Mouse (Mus musculus): Measurements from ENCODE around the gene Sh2d1b2. TPM values are rescaled to one million over a fixed set of nuclear protein-coding genes. Genes with fewer than 3 reads are reported as not detected.

Gene Sh2d1b2
- total RNA-seq, 1 experiment, result not detected

DNA sequence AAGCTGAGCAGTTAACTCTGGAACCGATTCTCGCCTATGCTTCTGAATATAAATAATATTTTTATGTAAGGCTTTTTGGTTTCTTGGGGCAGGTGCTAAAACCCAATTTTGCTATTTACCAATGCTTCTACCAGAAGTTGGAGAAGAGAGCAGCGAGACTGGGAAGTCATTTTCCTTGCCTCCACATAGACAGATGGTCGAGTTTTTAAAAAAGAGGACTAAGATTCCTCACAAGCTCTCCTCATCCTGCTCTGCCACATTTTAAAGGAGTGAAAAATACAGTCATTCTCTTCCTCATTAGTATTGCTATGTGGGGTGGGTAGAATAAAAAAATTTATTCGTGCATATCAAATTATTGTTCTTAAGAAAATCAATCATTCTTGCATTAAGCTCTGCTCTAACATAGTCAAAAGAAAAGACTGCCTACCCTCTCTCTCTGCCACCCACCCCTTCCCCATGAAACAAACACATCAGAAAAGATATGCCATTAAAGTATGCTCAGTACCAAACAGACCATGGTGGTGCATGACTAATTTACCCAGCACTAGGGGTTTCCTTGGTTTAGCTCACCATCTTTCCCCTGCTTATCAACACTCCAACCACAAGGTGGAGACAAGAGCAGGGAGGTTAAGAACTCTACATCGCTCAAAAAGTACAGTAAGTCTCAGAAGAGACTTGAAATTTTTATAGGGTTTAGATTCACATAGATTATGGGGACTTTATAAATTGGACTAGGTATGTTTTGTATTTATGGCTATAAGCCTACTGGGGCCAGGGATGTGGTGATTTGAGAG lies 14.3 kb upstream of the Sh2d1b2 start:
- no peak overlapping the region for H3K4me3 ChIP-seq (ENCODE audit: insufficient read depth in 1 of 2, low read depth in 1 of 2, low read length in 2 of 2, poor library complexity in 1 of 2, severe bottlenecking in 1 of 2)
- DNase-seq (ENCODE audit: low read depth, low spot score), result peak; percentile 47
- H3K9ac ChIP-seq (ENCODE audit: insufficient read depth, low read depth, low read length, poor library complexity, severe bottlenecking), result no peak overlapping the region
- H3K27ac ChIP-seq (ENCODE audit: insufficient read depth, low read depth, low read length, poor library complexity, severe bottlenecking), result no peak overlapping the region
- in situ Hi-C loops (cut with MboI; ENCODE audit: low sequenced_read_pairs in 2 of 2, unreplicated experiment in 2 of 2), result loop anchor here (25.0 kb wide), 1 partner anchor 394 kb away; no protein-coding TSS in a partner anchor
- H3K36me3 ChIP-seq (ENCODE audit: control insufficient read depth, insufficient read depth, low read length, poor library complexity, severe bottlenecking), result no peaks in the 10 kb centered on the region
- no peaks in the 10 kb centered on the region for H3K9me3 ChIP-seq (ENCODE audit: control insufficient read depth, insufficient read depth, low read depth, low read length)
- no peak for TF ChIP-seq ZNF384 (IDR thresholded peaks at IDR 0.05; ENCODE audit: low read depth, low read length)
- TF ChIP-seq ZC3H11A (IDR thresholded peaks at IDR 0.05; ENCODE audit: borderline replicate concordance, low read depth, low read length), result peak; percentile 43; the same call in 1 of the 2 replicates
- H3K4me1 ChIP-seq (ENCODE audit: control insufficient read depth in 2 of 2, insufficient read depth in 2 of 2, low read length in 2 of 2, poor library complexity in 1 of 2), result no peaks in the 10 kb centered on the region

DNA sequence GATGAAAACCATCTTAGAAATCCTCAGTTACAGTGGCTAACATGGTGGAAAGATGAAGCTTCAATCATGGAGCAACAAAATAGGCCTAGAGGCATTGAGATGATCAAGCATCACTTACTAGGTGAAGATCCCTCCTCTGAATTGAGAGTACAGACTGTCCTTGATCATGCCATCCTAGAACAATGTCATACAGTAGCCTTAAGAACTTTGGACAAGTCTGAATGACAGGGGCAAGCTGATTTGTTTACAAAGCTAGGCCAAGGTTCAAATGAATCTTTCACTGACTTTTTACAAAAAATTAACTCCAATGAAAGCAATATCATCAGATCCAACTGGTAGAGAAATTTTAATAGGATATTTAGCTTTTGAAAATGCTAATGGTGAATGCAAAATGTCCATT lies 12.2 kb upstream of the Sh2d1b2 start:
- Histone ChIP-seq H3K36me3 (ENCODE audit: control insufficient read depth, insufficient read depth, low read length, poor library complexity, severe bottlenecking) (no peaks in the 10 kb centered on the region), H3K4me1 (ENCODE audit: control insufficient read depth in 2 of 2, insufficient read depth in 2 of 2, low read length in 2 of 2, poor library complexity in 1 of 2) (no peaks in the 10 kb centered on the region), H3K9me3 (ENCODE audit: control insufficient read depth, insufficient read depth, low read depth, low read length) (no peaks in the 10 kb centered on the region), H3K27ac (ENCODE audit: insufficient read depth, low read depth, low read length, poor library complexity, severe bottlenecking) (no peak overlapping the region), H3K4me3 (ENCODE audit: insufficient read depth in 1 of 2, low read depth in 1 of 2, low read length in 2 of 2, poor library complexity in 1 of 2, severe bottlenecking in 1 of 2) (no peak overlapping the region), H3K9ac (ENCODE audit: insufficient read depth, low read depth, low read length, poor library complexity, severe bottlenecking) (no peak overlapping the region)
- TF ChIP-seq MAFK (IDR thresholded peaks at IDR 0.05; ENCODE audit: insufficient read depth, low read depth, low read length), result no peak
- no peak for TF ChIP-seq ZC3H11A (IDR thresholded peaks at IDR 0.05; ENCODE audit: borderline replicate concordance, low read depth, low read length)
- no peak for TF ChIP-seq HCFC1 (IDR thresholded peaks at IDR 0.05; ENCODE audit: borderline replicate concordance, insufficient read depth, low read length)
- no peak for TF ChIP-seq ZNF384 (IDR thresholded peaks at IDR 0.05; ENCODE audit: low read depth, low read length)
- no peak for TF ChIP-seq CHD2 (IDR thresholded peaks at IDR 0.05; ENCODE audit: low read depth, low read length)
- in situ Hi-C loops (cut with MboI; ENCODE audit: low sequenced_read_pairs in 2 of 2, unreplicated experiment in 2 of 2), result loop anchor here (25.0 kb wide), 1 partner anchor 392 kb away; no protein-coding TSS in a partner anchor
- no peak for DNase-seq (ENCODE audit: low read depth, low spot score)

DNA sequence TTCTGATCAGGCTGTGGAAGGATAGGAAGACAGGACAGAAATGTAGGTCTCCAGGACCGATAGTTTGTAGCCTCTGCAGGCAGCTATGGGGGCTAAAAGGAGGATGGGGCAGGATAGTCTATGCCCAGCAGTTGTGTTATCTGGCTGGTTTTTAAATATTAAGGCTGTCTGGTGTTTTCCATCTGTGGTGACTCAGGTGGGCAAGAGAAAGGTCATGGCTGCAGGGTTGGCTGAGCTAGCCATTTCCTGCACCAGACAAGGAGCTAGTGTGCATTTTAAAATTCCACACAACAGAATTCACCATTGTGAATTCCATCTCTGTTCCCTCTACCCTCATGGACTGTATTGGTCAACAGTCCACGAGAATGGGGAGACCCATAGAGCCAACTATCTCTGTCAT lies 9.3 kb upstream of the Sh2d1b2 start:
- DNase-seq (ENCODE audit: low read depth, low spot score), result no peak
- H3K9ac ChIP-seq (ENCODE audit: insufficient read depth, low read depth, low read length, poor library complexity, severe bottlenecking), result no peak overlapping the region
- H3K27ac ChIP-seq (ENCODE audit: insufficient read depth, low read depth, low read length, poor library complexity, severe bottlenecking), result no peak overlapping the region
- H3K4me3 ChIP-seq (ENCODE audit: insufficient read depth in 1 of 2, low read depth in 1 of 2, low read length in 2 of 2, poor library complexity in 1 of 2, severe bottlenecking in 1 of 2), result no peak overlapping the region
- TF ChIP-seq HCFC1 (IDR thresholded peaks at IDR 0.05; ENCODE audit: borderline replicate concordance, insufficient read depth, low read length), result no peak
- TF ChIP-seq ZNF384 (IDR thresholded peaks at IDR 0.05; ENCODE audit: low read depth, low read length), result no peak
- TF ChIP-seq CHD2 (IDR thresholded peaks at IDR 0.05; ENCODE audit: low read depth, low read length), result no peak
- no peak for TF ChIP-seq ZC3H11A (IDR thresholded peaks at IDR 0.05; ENCODE audit: borderline replicate concordance, low read depth, low read length)
- TF ChIP-seq MAFK (IDR thresholded peaks at IDR 0.05; ENCODE audit: insufficient read depth, low read depth, low read length), result no peak
- H3K9me3 ChIP-seq (ENCODE audit: control insufficient read depth, insufficient read depth, low read depth, low read length), result no peaks in the 10 kb centered on the region
- H3K4me1 ChIP-seq (ENCODE audit: control insufficient read depth in 2 of 2, insufficient read depth in 2 of 2, low read length in 2 of 2, poor library complexity in 1 of 2), result no peaks in the 10 kb centered on the region
- in situ Hi-C loops (cut with MboI; ENCODE audit: low sequenced_read_pairs in 2 of 2, unreplicated experiment in 2 of 2), result loop anchor here (25.0 kb wide), 1 partner anchor 389 kb away; no protein-coding TSS in a partner anchor
- no peaks in the 10 kb centered on the region for H3K36me3 ChIP-seq (ENCODE audit: control insufficient read depth, insufficient read depth, low read length, poor library complexity, severe bottlenecking)

DNA sequence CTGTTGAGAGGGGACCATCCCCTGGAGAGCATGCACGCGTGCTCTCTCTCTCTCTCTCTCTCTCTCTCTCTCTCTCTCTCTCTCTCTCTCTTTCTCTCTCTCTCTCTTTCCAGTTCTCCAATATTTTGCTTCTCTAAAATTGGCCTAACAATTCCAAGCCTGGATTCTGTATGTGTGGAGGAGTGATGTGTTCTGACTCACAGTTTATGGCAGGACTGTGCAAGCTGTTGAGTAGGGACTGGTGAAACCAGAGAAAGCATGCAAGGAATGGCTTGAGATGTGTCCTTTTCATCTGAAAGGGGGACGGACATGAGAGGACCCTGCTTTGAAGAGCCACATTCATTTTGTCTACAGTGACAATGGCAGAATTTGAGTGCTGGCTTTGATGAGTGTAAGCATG lies 12.5 kb downstream of the Sh2d1b2 start:
- H3K4me1 ChIP-seq (ENCODE audit: control insufficient read depth in 2 of 2, insufficient read depth in 2 of 2, low read length in 2 of 2, poor library complexity in 1 of 2), result no peaks in the 10 kb centered on the region
- H3K4me3 ChIP-seq (ENCODE audit: insufficient read depth in 1 of 2, low read depth in 1 of 2, low read length in 2 of 2, poor library complexity in 1 of 2, severe bottlenecking in 1 of 2), result no peak overlapping the region
- H3K9me3 ChIP-seq (ENCODE audit: control insufficient read depth, insufficient read depth, low read depth, low read length), result no peaks in the 10 kb centered on the region
- TF ChIP-seq ZNF384 (IDR thresholded peaks at IDR 0.05; ENCODE audit: low read depth, low read length) (no peak), ZC3H11A (IDR thresholded peaks at IDR 0.05; ENCODE audit: borderline replicate concordance, low read depth, low read length) (no peak), HCFC1 (IDR thresholded peaks at IDR 0.05; ENCODE audit: borderline replicate concordance, insufficient read depth, low read length) (no peak), MAFK (IDR thresholded peaks at IDR 0.05; ENCODE audit: insufficient read depth, low read depth, low read length) (no peak), CHD2 (IDR thresholded peaks at IDR 0.05; ENCODE audit: low read depth, low read length) (no peak)
- in situ Hi-C loops (cut with MboI; ENCODE audit: low sequenced_read_pairs in 2 of 2, unreplicated experiment in 2 of 2), result no loop called here
- no peak overlapping the region for H3K9ac ChIP-seq (ENCODE audit: insufficient read depth, low read depth, low read length, poor library complexity, severe bottlenecking)
- H3K36me3 ChIP-seq (ENCODE audit: control insufficient read depth, insufficient read depth, low read length, poor library complexity, severe bottlenecking), result no peaks in the 10 kb centered on the region
- no peak for DNase-seq (ENCODE audit: low read depth, low spot score)
- H3K27ac ChIP-seq (ENCODE audit: insufficient read depth, low read depth, low read length, poor library complexity, severe bottlenecking), result no peak overlapping the region

Measured in ES-E14 (cell line).